Mouse (Mus musculus) limb, embryonic 14.5 days (tissue): ENCODE data around the gene Dnah9. TPM values are rescaled to one million over a fixed set of nuclear protein-coding genes. Genes with fewer than 3 reads are reported as not detected.
A peak's percentile ranks its signal among the peaks of the same experiment; 100 is the strongest.

Experiments
- ATAC-seq: fragments of 200-750 bp; cut with Nextera tagmentation; 2 replicates; pipeline ENCODE4 v1.8.0; 2017; ENCODE audit warnings: low read depth, moderate number of reproducible peaks, moderate TSS enrichment; ENCODE audit not compliant: low FRiP score
- DNase-seq: peaks from one replicate; pipeline ENCODE4 v3.0.0-alpha.2; 2015; ENCODE audit warnings: low spot score
- H3K27ac ChIP-seq: fragments of 300-500 bp; sonication (generic); replicated peaks from 2 replicates; pipeline ENCODE4 v1.5.1; 2014; ENCODE audit warnings: low read depth, mild to moderate bottlenecking, low read length, moderate library complexity, mixed read lengths
- H3K27me3 ChIP-seq: fragments of 300-500 bp; sonication (generic); 2 replicates; pipeline ENCODE4 v1.6.1; 2014; ENCODE audit warnings: low read length, mixed read lengths; ENCODE audit not compliant: control insufficient read depth, insufficient read depth
- H3K36me3 ChIP-seq: fragments of 300-500 bp; sonication (generic); 2 replicates; pipeline ENCODE4 v1.6.1; 2014; ENCODE audit warnings: mild to moderate bottlenecking, low read length, moderate library complexity, mixed read lengths; ENCODE audit not compliant: control insufficient read depth, insufficient read depth
- H3K4me1 ChIP-seq: fragments of 300-500 bp; sonication (generic); 2 replicates; pipeline ENCODE4 v1.6.1; 2014; ENCODE audit warnings: antibody characterized with exemption, low read length, mixed read lengths; ENCODE audit not compliant: control insufficient read depth, insufficient read depth
- H3K4me2 ChIP-seq: fragments of 300-500 bp; sonication (generic); replicated peaks from 2 replicates; pipeline ENCODE4 v1.6.1; 2014; ENCODE audit warnings: low read depth, mild to moderate bottlenecking, low read length, moderate library complexity; ENCODE audit not compliant: severe bottlenecking
- H3K4me3 ChIP-seq: fragments of 300-500 bp; sonication (generic); replicated peaks from 2 replicates; pipeline ENCODE4 v1.5.1; 2014; ENCODE audit warnings: low read length
- H3K9ac ChIP-seq: fragments of 300-500 bp; sonication (generic); 2 replicates; pipeline ENCODE4 v1.6.1; 2014; ENCODE audit warnings: mild to moderate bottlenecking, low read depth, low read length, moderate library complexity; ENCODE audit not compliant: severe bottlenecking
- H3K9me3 ChIP-seq: fragments of 300-500 bp; sonication (generic); 2 replicates; pipeline ENCODE4 v1.6.1; 2016; ENCODE audit warnings: low read length; ENCODE audit not compliant: control insufficient read depth
- POLR2A ChIP-seq: fragments of 200-500 bp; IDR thresholded peaks from 2 replicates; pipeline ENCODE4 v1.8.0; 2012; ENCODE audit warnings: inconsistent platforms, mild to moderate bottlenecking, moderate library complexity, borderline replicate concordance; ENCODE audit not compliant: insufficient read depth, insufficient read length; ENCODE audit errors: extremely low read depth
- WGBS: fragments of 180-500 bp; shearing (Covaris S2); extraction: QIAGEN DNeasy Blood & Tissue Kit; methylation state at CpG from one replicate; pipeline ENCODE4 v1.1.7; 2014; 5-methylcytosine and 5-hydroxymethylcytosine counted together
- polyA plus RNA-seq, 2 experiments: library from polyadenylated mRNA; depleted of rRNA in 1 of 2; stranded (reverse) in 1 of 2; unstranded in 1 of 2; fragments of >200 nt; fragmentation: Nextera tagmentation in 1 of 2; extraction: Ambion mirVana in 1 of 2; gene quantifications; 2 replicates each; pipeline versions ENCODE4 v1.2.1 to v1.2.3; 2012 to 2014

The Dnah9 gene
- polyA plus RNA-seq (2012; rRNA removed) = 0.36 and 0.38 TPM in 2 replicates
- polyA plus RNA-seq (2014; fragmentation: Nextera tagmentation; extraction: Ambion mirVana) = 0.17 and 0.19 TPM in 2 replicates

DNA sequence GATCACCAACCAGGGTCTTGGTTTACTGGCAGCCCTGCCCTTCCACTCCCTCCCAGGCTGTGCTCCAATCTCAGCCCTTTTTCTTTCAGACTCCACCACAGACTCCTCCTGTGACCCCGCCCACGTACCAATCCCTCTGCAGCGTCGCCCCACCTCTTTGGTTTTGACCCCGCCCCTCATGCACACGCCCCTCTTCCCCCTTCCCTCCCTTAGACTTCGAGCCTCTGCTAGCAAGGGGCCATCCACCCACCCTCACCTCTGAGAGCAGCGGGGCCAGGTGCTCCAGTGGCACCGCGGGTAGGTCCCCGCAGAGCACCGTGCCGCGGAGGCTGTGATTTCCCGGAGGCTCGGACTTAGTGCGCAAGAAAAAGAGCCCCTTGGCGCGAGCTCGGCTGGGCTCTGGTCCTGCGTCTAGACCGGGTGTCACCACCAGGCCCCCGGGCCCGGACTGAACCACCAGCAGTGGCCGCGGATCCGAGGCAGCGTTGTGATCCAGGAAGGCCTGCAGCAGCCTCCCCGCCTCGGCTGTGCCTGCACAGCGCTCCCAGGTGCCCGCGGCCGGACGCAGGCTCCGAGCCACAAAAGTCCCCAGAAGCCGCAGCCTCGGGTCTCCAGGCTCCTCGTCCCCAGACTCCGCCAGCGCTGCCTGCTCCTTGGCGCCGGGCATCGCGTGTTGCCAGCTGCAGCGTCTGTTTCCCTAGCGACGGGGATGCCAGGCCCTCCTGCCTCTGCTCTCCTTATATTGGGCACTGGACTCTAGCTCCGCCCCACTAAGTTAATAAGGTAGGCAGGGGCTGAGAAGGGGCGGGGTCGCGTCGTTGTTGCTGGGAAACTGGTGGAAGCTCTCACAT is at the start of gene Dnah9:
Gene Dnah9 (minus strand): TSS at position 751 of the 851 bp plus-strand sequence.
- under 1% methylated on average over 52 of the region's 53 CpGs for WGBS
- TF ChIP-seq POLR2A = no peak
- Histone ChIP-seq H3K4me3 (peak within 1 kb of the TSS; percentile 46), H3K9ac (peak within 1 kb of the TSS; percentile 49), H3K36me3 (no peaks in the 10 kb centered on the region), H3K27me3 (peaks cover 9% of the 10 kb centered on the region; the same call in 1 of the 2 replicates), H3K9me3 (no peaks in the 10 kb centered on the region), H3K4me1 (peaks cover 8% of the 10 kb centered on the region; the same call in 1 of the 2 replicates), H3K4me2 (peak within 1 kb of the TSS; percentile 95), H3K27ac (no peak within 1 kb of the TSS)
- peak; percentile 90 for DNase-seq
- peak; percentile 89 for ATAC-seq

DNA sequence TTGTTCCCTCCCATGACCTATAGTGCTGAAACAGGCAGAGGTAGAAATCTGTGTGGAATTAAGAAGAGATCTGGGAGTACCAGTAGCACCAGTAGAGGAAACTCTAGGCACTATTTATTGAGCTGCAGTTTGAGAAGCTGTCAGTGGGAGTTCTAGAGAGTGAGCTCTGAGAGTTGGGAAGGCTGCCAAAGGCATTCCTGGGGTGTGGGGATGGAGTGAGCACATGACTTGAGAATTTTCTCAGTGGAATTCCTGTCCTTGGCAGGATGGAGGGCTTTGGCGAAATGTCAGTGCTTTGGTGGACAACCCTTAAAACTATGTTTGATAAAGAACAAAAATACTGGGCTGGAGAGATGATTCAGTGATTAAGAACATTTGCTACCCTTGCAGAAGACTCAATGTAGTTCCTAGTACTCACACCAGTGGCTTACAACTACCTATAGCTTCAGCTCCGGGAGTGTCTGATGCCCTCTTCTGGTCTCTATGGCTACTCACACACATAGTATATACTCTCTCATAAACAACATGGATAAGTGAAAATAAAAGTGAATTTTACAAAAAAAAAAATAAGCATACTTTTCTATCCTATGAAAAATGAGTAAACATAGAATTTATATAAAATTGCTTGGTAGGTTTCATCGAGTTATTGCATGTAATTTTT is 20.4 kb upstream of the Dnah9 start:
- Histone ChIP-seq H3K4me3 (no peak overlapping the region), H3K27ac (no peak overlapping the region), H3K4me2 (no peak overlapping the region), H3K36me3 (no peaks in the 10 kb centered on the region), H3K27me3 (no peaks in the 10 kb centered on the region), H3K4me1 (no peaks in the 10 kb centered on the region), H3K9ac (no peak overlapping the region), H3K9me3 (no peaks in the 10 kb centered on the region)
- 77% methylated on average over 3 of the region's 3 CpGs for WGBS
- DNase-seq (peak; percentile 81), ATAC-seq (no peak)
- TF ChIP-seq POLR2A = no peak

DNA sequence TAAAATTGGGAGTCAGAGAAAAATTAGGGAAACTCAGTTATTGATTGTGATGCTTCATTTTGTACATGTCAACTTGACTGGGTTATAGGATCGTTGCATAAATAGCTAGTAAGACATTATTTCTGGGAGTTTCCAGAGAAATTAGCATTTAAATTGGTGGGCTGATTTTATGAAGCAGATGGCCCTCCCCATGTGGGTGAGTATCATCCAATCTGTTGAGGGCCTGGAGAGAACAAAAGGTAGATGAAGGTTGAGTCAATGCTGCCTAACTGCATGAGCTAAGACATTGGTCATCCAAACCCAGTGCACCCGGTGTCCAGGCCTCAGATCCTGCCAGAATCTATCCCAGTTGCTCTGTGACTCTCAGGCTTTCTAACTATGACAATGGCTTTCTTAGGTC is 19.8 kb upstream of the Dnah9 start:
- TF ChIP-seq POLR2A = no peak
- Histone ChIP-seq H3K4me2 (no peak overlapping the region), H3K4me3 (no peak overlapping the region), H3K9ac (no peak overlapping the region), H3K9me3 (no peaks in the 10 kb centered on the region), H3K27me3 (no peaks in the 10 kb centered on the region), H3K4me1 (no peaks in the 10 kb centered on the region), H3K36me3 (no peaks in the 10 kb centered on the region), H3K27ac (no peak overlapping the region)
- ATAC-seq (no peak), DNase-seq (no peak)
- 82% methylated on average over 2 of the region's 2 CpGs for WGBS

DNA sequence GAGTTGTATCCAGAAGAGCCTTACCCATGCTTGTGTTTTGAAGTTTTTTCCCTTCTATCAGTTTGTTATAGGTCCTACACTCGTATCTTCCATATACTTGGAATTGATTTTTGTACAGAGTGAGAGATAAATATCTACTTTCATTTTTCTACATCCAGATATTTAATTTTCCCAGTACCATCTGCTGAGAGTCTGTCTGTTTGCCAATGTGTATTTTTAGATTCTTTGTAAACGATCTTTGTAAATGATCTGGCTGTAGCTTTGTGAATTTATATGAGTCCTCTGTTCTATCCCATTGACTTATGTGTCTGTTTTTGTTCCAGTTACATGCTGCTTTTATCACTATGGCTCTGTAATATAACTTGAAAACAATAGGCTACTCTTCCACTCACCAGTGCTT is 9.4 kb upstream of the Dnah9 start:
- H3K27ac ChIP-seq = no peak overlapping the region
- 72% methylated on average over 2 of the region's 2 CpGs for WGBS
- H3K4me1 ChIP-seq = no peaks in the 10 kb centered on the region
- no peak overlapping the region for H3K9ac ChIP-seq
- H3K36me3 ChIP-seq = no peaks in the 10 kb centered on the region
- H3K27me3 ChIP-seq = no peaks in the 10 kb centered on the region
- no peak overlapping the region for H3K4me3 ChIP-seq
- DNase-seq (no peak), ATAC-seq (no peak)
- no peak for TF ChIP-seq POLR2A
- H3K4me2 ChIP-seq = no peak overlapping the region
- 0 out of 2 replicates have a peak, but pooled peaks cover 6% of the 10 kb centered on the region for H3K9me3 ChIP-seq

DNA sequence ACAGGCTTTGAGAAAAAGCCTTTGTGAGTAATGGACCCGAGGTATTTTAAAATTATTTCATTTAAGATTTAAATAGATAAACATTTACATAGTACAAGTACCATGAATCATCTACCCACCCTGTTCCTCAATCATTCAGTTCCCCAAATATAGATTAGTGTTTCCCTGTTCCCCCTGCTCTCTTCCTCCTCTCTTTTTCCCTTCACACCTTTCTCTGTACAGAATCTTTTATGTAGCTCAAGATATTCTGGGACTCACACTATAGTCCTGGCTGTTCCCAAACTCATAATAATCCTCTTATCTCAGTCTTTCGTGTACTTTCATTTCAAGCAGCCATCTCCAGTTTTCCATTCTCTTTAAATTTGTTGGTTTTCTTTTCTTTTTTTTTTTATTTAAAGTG is 4.3 kb downstream of the Dnah9 start:
- H3K4me2 ChIP-seq = no peak overlapping the region
- peaks cover 9% of the 10 kb centered on the region; the same call in 1 of the 2 replicates for H3K27me3 ChIP-seq
- no peak overlapping the region for H3K27ac ChIP-seq
- DNase-seq (no peak), ATAC-seq (no peak)
- no peak overlapping the region for H3K9ac ChIP-seq
- no peaks in the 10 kb centered on the region for H3K36me3 ChIP-seq
- no peak overlapping the region for H3K4me3 ChIP-seq
- H3K4me1 ChIP-seq = peaks cover 8% of the 10 kb centered on the region; the same call in 1 of the 2 replicates
- H3K9me3 ChIP-seq = no peaks in the 10 kb centered on the region
- no peak for TF ChIP-seq POLR2A
- 86% methylated on average over 2 of the region's 2 CpGs for WGBS
